Mouse (Mus musculus): ENCODE results near the gene Dclk2.

- no peak for TF ChIP-seq CTCF (IDR thresholded peaks at IDR 0.05; ENCODE audit: insufficient read depth, low read length)
- TF ChIP-seq POLR2A (IDR thresholded peaks at IDR 0.05; ENCODE audit: borderline replicate concordance, extremely low read depth, low read depth, low read length): no peak
Measured at GRCm38 (mm10) chr3:86827506-86827905, 93.1 kb downstream of the Dclk2 start.
